Mouse (Mus musculus) heart, embryonic 16.5 days (tissue): ENCODE results near the gene Cox7b. TPM values are rescaled to one million over a fixed set of nuclear protein-coding genes. Genes with fewer than 3 reads are reported as not detected.

Experiments used
- ATAC-seq: fragments of 200-750 bp; cut with Nextera tagmentation; replicated peaks from 2 replicates; pipeline ENCODE4 v1.8.0; 2017; ENCODE audit warnings: moderate number of reproducible peaks; ENCODE audit not compliant: insufficient read depth, low FRiP score; ENCODE audit errors: extremely low read depth
- H3K27ac ChIP-seq: fragments of 300-500 bp; sonication (generic); 2 replicates; pipeline ENCODE4 v1.5.1; 2014; ENCODE audit warnings: mild to moderate bottlenecking, low read length, control low read depth, moderate library complexity
- H3K27me3 ChIP-seq: fragments of 300-500 bp; sonication (generic); 2 replicates; pipeline ENCODE4 v1.6.1; 2014; ENCODE audit warnings: low read length, mixed read lengths; ENCODE audit not compliant: control insufficient read depth, insufficient read depth
- H3K36me3 ChIP-seq: fragments of 300-500 bp; sonication (generic); 2 replicates; pipeline ENCODE4 v1.6.1; 2014; ENCODE audit not compliant: control insufficient read depth, insufficient read depth
- H3K4me1 ChIP-seq: fragments of 300-500 bp; sonication (generic); 2 replicates; pipeline ENCODE4 v1.6.1; 2014; ENCODE audit warnings: low read length, mixed read lengths; ENCODE audit not compliant: control insufficient read depth, insufficient read depth
- H3K4me2 ChIP-seq: fragments of 300-500 bp; sonication (generic); 2 replicates; pipeline ENCODE4 v1.6.1; 2014; ENCODE audit warnings: low read depth, mild to moderate bottlenecking, control low read depth, low read length
- H3K4me3 ChIP-seq: fragments of 300-500 bp; sonication (generic); 2 replicates; pipeline ENCODE4 v1.5.1; 2014; ENCODE audit warnings: mild to moderate bottlenecking, control low read depth, low read length
- H3K9ac ChIP-seq: fragments of 300-500 bp; sonication (generic); 2 replicates; pipeline ENCODE4 v1.6.1; 2014; ENCODE audit warnings: low read length, control low read depth
- H3K9me3 ChIP-seq: fragments of 300-500 bp; sonication (generic); replicated peaks from 2 replicates; pipeline ENCODE4 v1.6.1; 2016; ENCODE audit warnings: low read length; ENCODE audit not compliant: control insufficient read depth
- WGBS: fragments of 180-500 bp; shearing (Covaris S2); extraction: QIAGEN DNeasy Blood & Tissue Kit; methylation state at CpG from one replicate; pipeline ENCODE4 v1.1.7; 2014; 5-methylcytosine and 5-hydroxymethylcytosine counted together
- polyA plus RNA-seq: library from polyadenylated mRNA; unstranded; fragments of >200 nt; fragmentation: Nextera tagmentation; extraction: Ambion mirVana; gene quantifications from 2 replicates; pipeline ENCODE4 v1.2.1, GENCODE M21; 2015

Cox7b gene
- polyA plus RNA-seq, 1 experiment from 2014 or later = 895 TPM

DNA sequence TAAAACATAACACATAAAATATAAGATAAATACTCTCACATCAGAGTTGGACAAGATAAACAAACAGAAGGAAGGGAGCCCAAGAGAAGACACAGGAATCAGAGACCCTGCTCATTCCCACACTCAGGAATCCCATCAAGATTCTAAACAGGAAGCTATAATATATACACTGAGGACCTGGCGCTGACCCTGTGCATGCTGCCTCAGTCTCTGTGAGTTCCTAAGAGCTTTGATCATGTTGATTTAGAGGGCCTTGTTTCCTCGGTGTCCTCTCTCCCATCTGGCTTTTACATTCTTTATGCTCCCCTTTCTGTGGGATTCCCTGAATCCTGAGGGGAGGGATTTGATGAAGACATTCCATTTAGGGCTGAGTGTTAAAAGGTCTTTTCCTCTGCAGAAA, 30.0 kb downstream of the Cox7b start:
- WGBS = 45% methylated on average over 2 of the region's 2 CpGs
- no peak for ATAC-seq
- peaks cover 13% of the 10 kb centered on the region for H3K4me1 ChIP-seq
- H3K9me3 ChIP-seq = no peaks in the 10 kb centered on the region
- no peak overlapping the region for H3K4me3 ChIP-seq
- no peak overlapping the region for H3K4me2 ChIP-seq
- no peaks in the 10 kb centered on the region for H3K27me3 ChIP-seq
- H3K27ac ChIP-seq = peak overlapping the region; percentile 31; the same call in 1 of the 2 replicates
- H3K36me3 ChIP-seq = no peaks in the 10 kb centered on the region
- no peak overlapping the region for H3K9ac ChIP-seq

DNA sequence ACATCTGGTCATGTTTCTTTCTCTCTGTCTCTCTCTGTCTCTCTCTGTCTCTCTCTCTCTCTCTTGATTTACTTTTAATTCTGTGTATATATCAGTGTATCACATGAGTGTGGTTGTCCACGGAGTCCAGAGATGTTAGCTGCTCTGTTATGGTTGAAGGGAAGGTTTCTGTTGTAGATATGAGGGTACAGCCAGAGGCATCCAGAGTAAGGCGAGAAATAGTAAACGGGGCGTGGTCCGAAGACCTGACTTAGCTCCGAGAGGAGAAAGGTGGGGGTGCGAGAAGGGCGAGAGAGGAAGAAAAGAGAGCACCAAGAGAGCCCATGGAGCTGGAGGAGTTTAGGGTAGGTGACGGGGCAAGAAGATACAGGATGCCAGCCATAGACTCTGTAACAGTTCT, 30.4 kb downstream of the Cox7b start:
- no peak for ATAC-seq
- no peaks in the 10 kb centered on the region for H3K9me3 ChIP-seq
- H3K4me2 ChIP-seq = no peak overlapping the region; the same call in 1 of the 2 replicates
- no peak overlapping the region for H3K9ac ChIP-seq
- 55% methylated on average over 9 of the region's 9 CpGs for WGBS
- no peak overlapping the region for H3K4me3 ChIP-seq
- H3K27ac ChIP-seq = peak overlapping the region; percentile 31; the same call in 1 of the 2 replicates
- no peaks in the 10 kb centered on the region for H3K36me3 ChIP-seq
- H3K4me1 ChIP-seq = peaks cover 13% of the 10 kb centered on the region
- no peaks in the 10 kb centered on the region for H3K27me3 ChIP-seq

DNA sequence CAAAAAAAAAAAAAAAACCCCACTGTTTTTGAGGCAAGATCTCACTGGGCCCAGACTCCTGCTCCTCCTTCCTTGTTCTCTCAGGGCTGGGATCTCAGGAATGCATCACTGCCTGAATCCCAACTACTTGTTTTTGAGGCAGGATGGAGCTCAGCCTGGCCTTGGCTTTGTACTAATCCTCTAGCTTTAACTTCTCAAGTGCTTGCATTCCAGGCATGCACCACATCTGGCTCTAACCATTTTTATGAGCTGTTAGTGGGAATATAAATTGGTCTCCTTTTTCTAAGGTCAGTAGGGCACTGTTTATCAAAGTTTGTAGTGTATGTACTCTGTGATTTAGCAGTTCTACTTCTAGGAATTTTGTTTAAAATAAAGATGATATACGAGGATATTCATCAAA, 32.7 kb downstream of the Cox7b start:
- WGBS = 48% methylated on average over 1 of the region's 1 CpGs
- ATAC-seq = no peak
- no peak overlapping the region for H3K4me2 ChIP-seq
- H3K9me3 ChIP-seq = no peaks in the 10 kb centered on the region
- no peaks in the 10 kb centered on the region for H3K27me3 ChIP-seq
- H3K27ac ChIP-seq = no peak overlapping the region
- H3K36me3 ChIP-seq = no peaks in the 10 kb centered on the region
- H3K4me3 ChIP-seq = no peak overlapping the region
- no peak overlapping the region for H3K9ac ChIP-seq
- peaks cover 13% of the 10 kb centered on the region for H3K4me1 ChIP-seq

Other genes starting within 250 kb of the Cox7b start
- gene Atrx, start 86.3 kb upstream of the Cox7b start, polyA plus RNA-seq = 115 and 124 TPM in 2 replicates
- 43.5 and 46.5 TPM in 2 replicates for gene Magt1, start 3.8 kb upstream of the Cox7b start, polyA plus RNA-seq
- 10.3 and 12.1 TPM in 2 replicates for gene Atp7a, start 11.6 kb downstream of the Cox7b start, polyA plus RNA-seq
- 0.42 and 0.84 TPM in 2 replicates for gene Tlr13, start 127.5 kb downstream of the Cox7b start, polyA plus RNA-seq
- gene Pgk1, start 171.4 kb downstream of the Cox7b start, polyA plus RNA-seq = 585 and 699 TPM in 2 replicates
- gene Taf9b, start 205.5 kb downstream of the Cox7b start, polyA plus RNA-seq = 17.6 and 23.5 TPM in 2 replicates
- gene Fnd3c2, start 239.7 kb downstream of the Cox7b start, polyA plus RNA-seq = not detected in 2 replicates